8 mouse cellular contexts compared by ENCODE assay signal in genomic region chr19:16133721-16134570, GRCm38 (mm10). TPM values are rescaled to one million over a fixed set of nuclear protein-coding genes. Genes with fewer than 3 reads are reported as not detected.
A peak's percentile ranks its signal among the peaks of the same experiment; 100 is the strongest.
DNase-seq lines count a peak whose midpoint lies in the region; ATAC-seq and TF ChIP-seq lines count a peak whose summit lies in the region.

No protein-coding gene starts in this region.

- TF ChIP-seq POLR2A in lung, adult 2 months (IDR thresholded peaks at IDR 0.05; ENCODE audit: borderline replicate concordance, extremely low read depth, low read depth, low read length) = no peak

- no peak for ATAC-seq in embryonic facial prominence, embryonic 15.5 days (ENCODE audit: insufficient number of reproducible peaks, low FRiP score, low TSS enrichment, low read depth)
- peak; percentile 6 for ATAC-seq in intestine, embryonic 16.5 days
- peak; percentile 9; the same call in 1 of the 2 replicates for ATAC-seq in megakaryocyte, adult 5-6 weeks (ENCODE audit: poor library complexity, severe bottlenecking)
- ATAC-seq in megakaryocyte progenitor cell, adult 5-6 weeks (replicated peaks; ENCODE audit: poor library complexity) = no peak; the same call in 1 of the 2 replicates
- ATAC-seq in granulocyte monocyte progenitor cell, adult 5-6 weeks (replicated peaks; ENCODE audit: poor library complexity, severe bottlenecking) = no peak

- no peaks in the 10 kb centered on the region for H3K9me3 ChIP-seq in embryonic facial prominence, embryonic 15.5 days (replicated peaks)
- no peaks in the 10 kb centered on the region for H3K9me3 ChIP-seq in intestine, embryonic 16.5 days (ENCODE audit: control insufficient read depth, low read length)

- H3K27me3 ChIP-seq in embryonic facial prominence, embryonic 15.5 days = no peaks in the 10 kb centered on the region
- H3K27me3 ChIP-seq in intestine, embryonic 16.5 days (replicated peaks; ENCODE audit: control insufficient read depth, insufficient read depth, low read length) = no peaks in the 10 kb centered on the region

- peak overlapping the region; percentile 97 for H3K27ac ChIP-seq in embryonic facial prominence, embryonic 15.5 days (replicated peaks)
- H3K27ac ChIP-seq in intestine, embryonic 16.5 days (ENCODE audit: low read length) = peak overlapping the region; percentile 98

- peaks cover 35% of the 10 kb centered on the region for H3K4me1 ChIP-seq in lung, adult 2 months (ENCODE audit: control insufficient read depth, insufficient read depth, low read length)
- peaks cover 22% of the 10 kb centered on the region for H3K4me1 ChIP-seq in embryonic facial prominence, embryonic 15.5 days
- peaks cover 30% of the 10 kb centered on the region for H3K4me1 ChIP-seq in intestine, embryonic 16.5 days (ENCODE audit: control insufficient read depth, insufficient read depth, low read length)

- H3K36me3 ChIP-seq in embryonic facial prominence, embryonic 15.5 days = no peaks in the 10 kb centered on the region
- no peaks in the 10 kb centered on the region for H3K36me3 ChIP-seq in intestine, embryonic 16.5 days (ENCODE audit: control insufficient read depth, insufficient read depth, low read length)

- peak overlapping the region; percentile 95 for H3K9ac ChIP-seq in embryonic facial prominence, embryonic 15.5 days
- peak overlapping the region; percentile 89 for H3K9ac ChIP-seq in intestine, embryonic 16.5 days (ENCODE audit: low read depth, low read length)

- 5% methylated on average over 25 of the region's 25 CpGs for WGBS in lung, adult 2 months
- WGBS in embryonic facial prominence, embryonic 15.5 days = 5% methylated on average over 25 of the region's 25 CpGs
- WGBS in intestine, embryonic 16.5 days = 6% methylated on average over 25 of the region's 25 CpGs

- DNase-seq in lung, adult 2 months = no peak
- DNase-seq in lung, postnatal 10 days = no peak
- DNase-seq in right cerebral cortex, adult 18-20 months = no peak

- H3K4me2 ChIP-seq in embryonic facial prominence, embryonic 15.5 days (replicated peaks) = peak overlapping the region; percentile 72
- H3K4me2 ChIP-seq in intestine, embryonic 16.5 days (ENCODE audit: low read depth, low read length) = peak overlapping the region; percentile 71

- peak overlapping the region; percentile 63 for H3K4me3 ChIP-seq in lung, adult 2 months (replicated peaks; ENCODE audit: extremely low read depth, low read depth, low read length)
- H3K4me3 ChIP-seq in embryonic facial prominence, embryonic 15.5 days (replicated peaks) = peak overlapping the region; percentile 80
- peak overlapping the region; percentile 68 for H3K4me3 ChIP-seq in intestine, embryonic 16.5 days (ENCODE audit: low read length)

- no peak for TF ChIP-seq CTCF in lung, adult 2 months (IDR thresholded peaks at IDR 0.05; ENCODE audit: insufficient read depth, low read length)

RNA-seq across cellular contexts. Expression of gene Gnaq, which starts 1.3 kb away (rescaled TPM):
- 23.0 and 34.0 TPM in 2 replicates for polyA plus RNA-seq in lung, adult 2 months (2012; rRNA removed)
- 33.4 and 34.0 TPM in 2 replicates for polyA plus RNA-seq in embryonic facial prominence, embryonic 15.5 days (2015; fragmentation: Nextera tagmentation; extraction: Ambion mirVana)
- polyA plus RNA-seq in intestine, embryonic 16.5 days (2015; fragmentation: Nextera tagmentation; extraction: Ambion mirVana) = 26.2 and 26.7 TPM in 2 replicates
- 24.9 and 28.3 TPM in 2 replicates for total RNA-seq in megakaryocyte, adult 5-6 weeks (2015)
- 17.8 and 25.3 TPM in 2 replicates for total RNA-seq in megakaryocyte, adult 5-6 weeks (2017)
- total RNA-seq in megakaryocyte progenitor cell, adult 5-6 weeks (2015) = 22.2 and 23.8 TPM in 2 replicates
- total RNA-seq in megakaryocyte progenitor cell, adult 5-6 weeks (2017) = 14.3 and 20.4 TPM in 2 replicates
- 21.2 and 28.6 TPM in 2 replicates for total RNA-seq in granulocyte monocyte progenitor cell, adult 5-6 weeks (2014; fragmentation: Nextera tagmentation)
- 12.3 and 16.3 TPM in 2 replicates for total RNA-seq in granulocyte monocyte progenitor cell, adult 5-6 weeks (2017)

Comparison
In these comparisons a context has a peak if more than half of its experiments do, and no peak if none do; other contexts are left out.
1. ATAC-seq: peak in intestine, embryonic 16.5 days (single experiment) and megakaryocyte, adult 5-6 weeks (single experiment); none in embryonic facial prominence, embryonic 15.5 days (single experiment), megakaryocyte progenitor cell, adult 5-6 weeks (single experiment) and granulocyte monocyte progenitor cell, adult 5-6 weeks (single experiment).
2. Peak in every context shown above with its lines, with median percentiles within 50 percentile points of each other: H3K4me3 ChIP-seq.